Mouse (Mus musculus) embryonic facial prominence, embryonic 11.5 days (tissue): ENCODE results near the gene Olfr1329. TPM values are rescaled to one million over a fixed set of nuclear protein-coding genes. Genes with fewer than 3 reads are reported as not detected.

Source experiments
- polyA plus RNA-seq: library from polyadenylated mRNA; unstranded; fragments of >200 nt; fragmentation: Nextera tagmentation; extraction: Ambion mirVana; gene quantifications from 2 replicates; pipeline ENCODE4 v1.2.1, GENCODE M21; 2014

The Olfr1329 gene
- polyA plus RNA-seq, 1 experiment from 2014 or later: not detected

Other genes with a start within 250 kb of the Olfr1329 start
- 0.33 TPM in 1 of 2 replicates, not detected in the other for gene Olfr1342, start 224.7 kb downstream of the Olfr1329 start, polyA plus RNA-seq
- gene Olfr1341, start 213.9 kb downstream of the Olfr1329 start, polyA plus RNA-seq: 0.08 TPM in 2 replicates
- not detected in 2 replicates for gene Olfr1340, start 197.3 kb downstream of the Olfr1329 start, polyA plus RNA-seq
- not detected in 2 replicates for gene Olfr1339, start 185.3 kb downstream of the Olfr1329 start, polyA plus RNA-seq
- gene Olfr1338, start 158.7 kb downstream of the Olfr1329 start, polyA plus RNA-seq: not detected in 2 replicates
- gene Olfr1337, start 134.9 kb downstream of the Olfr1329 start, polyA plus RNA-seq: not detected in 2 replicates
- gene Olfr1335, start 107.5 kb downstream of the Olfr1329 start, polyA plus RNA-seq: not detected in 2 replicates
- not detected in 2 replicates for gene Olfr1333, start 81.2 kb downstream of the Olfr1329 start, polyA plus RNA-seq
- gene Olfr1331, start 52.8 kb downstream of the Olfr1329 start, polyA plus RNA-seq: not detected in 2 replicates
- not detected in 2 replicates for gene Olfr1330, start 28.9 kb downstream of the Olfr1329 start, polyA plus RNA-seq
- gene Olfr1328, start 21.1 kb upstream of the Olfr1329 start, polyA plus RNA-seq: not detected in 2 replicates
- gene Lao1, start 44.1 kb upstream of the Olfr1329 start, polyA plus RNA-seq: not detected in 2 replicates
- gene Slc2a1, start 191.2 kb upstream of the Olfr1329 start, polyA plus RNA-seq: 111 and 140 TPM in 2 replicates